Mouse (Mus musculus): ENCODE results near the gene Rrp12.

Rrp12 gene

GRCm38 (mm10) chr19:41847992-41848851, 47.8 kb downstream of the Rrp12 start, which contains the start of gene Frat2:
TSS of gene Frat2 (minus strand) at chr19:41848132.
- peak; percentile 77 to 83 for DNase-seq (ENCODE audit: low spot score in 2 of 2)

- DNase-seq (ENCODE audit: low spot score in 2 of 2), result peak; percentile 24 to 38
Measured at GRCm38 (mm10) chr19:41847614-41847991, 48.4 kb downstream of the Rrp12 start.

DNA sequence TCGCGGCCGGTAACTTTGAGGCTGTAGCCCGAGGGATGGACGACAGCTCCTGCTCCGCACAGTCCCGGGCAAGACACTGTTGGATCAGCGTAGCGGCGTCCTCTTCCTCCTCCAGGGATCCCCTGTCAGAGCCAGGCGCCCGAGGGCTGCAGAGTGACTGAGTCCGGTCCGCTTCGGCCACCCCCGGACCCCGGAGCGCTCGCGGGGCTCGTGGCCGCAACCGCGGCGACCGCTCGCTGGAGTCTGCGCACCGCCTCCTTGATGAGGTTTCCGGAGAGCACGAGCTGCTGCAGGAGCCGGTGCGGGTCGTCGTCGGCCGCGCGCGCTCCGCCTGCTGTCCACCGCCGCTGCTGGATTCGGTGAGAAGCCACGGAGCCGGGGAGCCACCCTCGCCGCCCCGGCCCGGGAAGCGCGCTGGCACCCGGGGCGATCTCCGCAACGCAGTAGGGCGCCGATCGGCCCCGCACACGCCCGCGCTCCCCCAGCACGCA, 48.8 kb downstream of the Rrp12 start:
- peak in 1 of 2 experiments; percentile 38 for DNase-seq (ENCODE audit: low spot score in 2 of 2)

DNA sequence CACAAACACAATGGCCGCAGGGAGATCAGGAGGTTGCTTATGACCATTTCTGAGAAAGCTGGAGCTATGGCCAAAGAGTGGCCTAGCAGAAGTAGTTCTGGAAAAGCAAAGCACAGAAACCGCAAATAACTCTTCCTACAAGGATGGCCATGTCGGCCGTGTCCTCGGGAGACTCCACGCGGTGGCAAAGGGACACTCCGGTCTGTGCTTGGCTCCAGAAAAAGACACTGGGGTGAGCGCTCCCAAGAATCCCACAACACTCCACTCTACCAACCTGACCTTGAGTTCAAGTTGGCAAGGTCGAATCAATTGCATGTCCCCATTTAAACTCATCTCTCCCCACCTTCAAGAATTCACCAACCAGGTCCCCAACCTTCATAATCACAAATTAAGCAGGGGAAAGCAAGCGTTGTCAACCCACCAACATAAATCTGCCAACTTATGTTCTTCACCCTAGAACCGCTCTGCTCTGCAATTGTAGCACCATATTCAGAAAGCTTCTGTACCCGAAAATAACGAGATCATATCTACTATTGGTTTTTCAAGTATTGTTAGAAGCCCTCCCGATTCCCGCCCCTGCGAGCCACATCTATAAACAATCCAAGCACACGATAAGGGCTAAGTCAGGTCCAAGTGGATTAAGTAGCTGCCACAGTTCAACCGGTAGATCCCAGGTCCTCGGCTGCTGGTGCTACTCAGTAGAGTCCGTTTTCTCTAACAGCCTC, 49.4 kb downstream of the Rrp12 start:
- no peak for DNase-seq (ENCODE audit: low spot score in 2 of 2)

- no peak for DNase-seq (ENCODE audit: low spot score in 2 of 2)
Measured at GRCm38 (mm10) chr19:41844345-41844744, 51.6 kb downstream of the Rrp12 start.

DNA sequence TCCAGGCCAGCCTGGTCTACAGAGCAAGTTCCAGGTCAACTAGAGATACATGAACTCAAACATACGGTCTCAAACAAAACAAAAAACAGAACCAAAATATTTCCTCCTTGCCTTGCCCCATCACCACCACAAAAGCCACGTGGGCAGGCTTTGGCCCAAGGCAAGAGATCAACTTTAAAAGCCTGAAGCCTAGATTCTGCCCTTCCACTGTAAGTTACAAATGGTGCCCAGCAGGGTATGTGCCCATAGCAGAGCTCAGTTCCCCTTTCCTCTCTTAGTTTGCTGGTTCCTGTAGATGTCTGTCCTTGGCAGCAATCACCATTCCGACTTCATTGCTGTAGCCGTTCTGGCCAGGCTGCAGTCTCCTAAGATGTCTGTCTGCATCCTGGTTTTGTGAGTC, 53.3 kb downstream of the Rrp12 start:
- DNase-seq (ENCODE audit: low spot score in 2 of 2), result no peak

DNA sequence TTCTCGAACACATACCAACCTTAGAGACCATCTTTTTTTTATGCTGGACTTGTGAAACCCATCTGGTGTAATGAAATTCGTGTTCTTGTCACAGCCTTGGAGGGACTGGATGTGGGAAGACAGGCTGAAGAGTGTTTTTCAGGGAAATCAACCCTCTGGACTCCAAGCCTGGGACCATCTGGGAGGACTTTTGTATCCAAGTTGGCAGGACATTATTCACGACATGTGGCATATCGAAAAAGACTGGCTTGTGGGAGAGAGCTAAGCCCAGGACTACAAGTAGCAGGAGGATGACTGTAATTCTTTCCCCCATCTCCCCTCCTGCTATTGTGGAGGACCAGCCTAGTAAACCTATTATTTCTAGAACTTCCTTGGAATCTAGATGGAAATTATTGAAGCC, 53.8 kb downstream of the Rrp12 start:
- DNase-seq (ENCODE audit: low spot score in 2 of 2), result no peak

DNA sequence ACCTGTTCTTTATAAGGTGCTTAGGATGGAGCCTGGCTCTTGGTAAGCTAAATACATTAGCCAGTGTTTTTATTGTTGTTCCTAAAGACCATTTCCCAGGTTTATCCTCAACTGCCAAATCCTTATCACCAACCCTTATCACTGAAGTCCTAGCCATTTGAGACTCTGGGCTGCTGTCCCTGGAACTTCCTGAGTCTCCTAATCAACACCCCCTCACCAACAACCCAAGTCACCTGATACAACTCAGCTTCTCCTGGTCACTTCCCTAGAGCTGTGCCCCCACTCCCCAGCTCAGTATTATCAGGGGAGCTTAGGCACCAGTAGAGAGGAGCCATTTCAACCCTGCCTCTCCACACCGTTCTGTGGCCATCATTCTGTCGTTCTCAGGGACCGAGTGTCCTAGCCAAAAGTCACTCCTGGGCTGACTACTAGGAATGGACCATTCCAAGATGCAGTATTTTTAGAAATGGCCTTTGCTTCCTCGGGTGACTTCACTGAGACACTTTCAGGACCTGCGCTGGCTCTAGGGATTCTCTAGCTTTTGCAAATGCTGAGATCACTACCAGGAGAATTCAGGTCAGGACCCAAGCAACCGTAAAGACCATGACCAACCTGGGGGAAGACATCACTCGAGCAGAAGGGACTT, 54.7 kb downstream of the Rrp12 start:
- no peak for DNase-seq (ENCODE audit: low spot score in 2 of 2)

GRCm38 (mm10) chr19:41839685-41840084, 56.3 kb downstream of the Rrp12 start:
- DNase-seq (ENCODE audit: low spot score in 2 of 2), result no peak

- DNase-seq (ENCODE audit: low spot score in 2 of 2), result no peak
Measured at GRCm38 (mm10) chr19:41838808-41839207, 57.2 kb downstream of the Rrp12 start.

GRCm38 (mm10) chr19:41837917-41838261, 58.1 kb downstream of the Rrp12 start:
- no peak for DNase-seq (ENCODE audit: low spot score in 2 of 2)

GRCm38 (mm10) chr19:41837194-41837916, 58.6 kb downstream of the Rrp12 start:
- DNase-seq (ENCODE audit: low spot score in 2 of 2), result no peak

GRCm38 (mm10) chr19:41836719-41837118, 59.3 kb downstream of the Rrp12 start:
- DNase-seq (ENCODE audit: low spot score in 2 of 2), result no peak

GRCm38 (mm10) chr19:41835816-41836215, 60.2 kb downstream of the Rrp12 start:
- DNase-seq (ENCODE audit: low spot score in 2 of 2), result peak; percentile 47 to 53

DNA sequence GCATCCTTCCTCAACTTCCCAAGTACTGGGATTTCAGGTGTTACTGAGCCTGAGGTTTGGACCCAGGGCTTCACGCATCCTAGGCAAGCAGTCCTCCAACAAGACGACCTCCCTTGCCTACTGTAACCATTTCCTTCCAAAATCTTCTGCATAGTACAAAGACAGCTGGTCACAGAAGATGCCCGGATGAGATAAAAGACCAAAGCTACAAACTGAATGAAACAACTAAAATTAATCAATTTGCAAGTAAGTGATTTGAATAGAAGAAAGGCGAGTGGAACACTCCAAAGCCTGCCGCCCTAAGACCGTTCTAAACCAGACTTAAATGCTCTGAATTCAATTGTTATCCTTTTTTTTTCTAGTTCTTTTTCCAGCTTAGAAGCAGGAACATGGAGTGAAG, 60.6 kb downstream of the Rrp12 start:
- DNase-seq (ENCODE audit: low spot score in 2 of 2), result no peak

DNA sequence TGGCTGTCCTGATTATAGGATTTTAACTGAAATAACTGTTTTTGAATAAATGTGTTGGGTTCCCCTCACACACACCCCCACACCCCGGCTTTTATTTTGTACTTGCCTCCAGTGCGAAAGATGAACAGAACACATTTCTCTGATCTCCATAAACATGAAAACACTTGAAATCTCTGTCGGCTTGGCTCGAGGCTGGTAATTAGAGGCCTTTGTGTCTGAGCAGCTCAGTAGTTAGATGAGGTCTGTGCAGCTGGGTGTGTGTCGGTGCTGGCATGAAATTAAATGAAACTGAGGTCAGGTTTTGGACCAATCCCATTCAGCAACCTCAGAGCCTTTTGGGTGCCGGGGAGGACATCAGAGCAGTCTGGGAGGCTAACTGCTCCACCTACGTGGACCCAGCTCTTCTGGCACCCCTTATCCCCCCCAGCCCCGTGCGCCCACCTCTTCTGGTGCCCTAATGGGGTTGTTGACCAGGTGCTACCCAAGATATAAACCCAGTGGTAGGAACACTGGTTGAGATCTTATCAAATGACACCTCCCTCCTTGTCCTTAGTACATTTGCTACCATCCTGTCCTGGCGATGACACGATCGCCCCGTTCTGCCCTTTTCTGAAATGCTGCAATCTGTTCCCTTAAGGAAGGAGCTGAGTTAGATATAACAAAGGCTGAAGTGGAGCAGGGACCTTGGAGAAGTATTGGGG, 63.3 kb downstream of the Rrp12 start:
- no peak for DNase-seq (ENCODE audit: low spot score in 2 of 2)

GRCm38 (mm10) chr19:41831718-41832391, 64.1 kb downstream of the Rrp12 start:
- no peak for DNase-seq (ENCODE audit: low spot score in 2 of 2)

GRCm38 (mm10) chr19:41831101-41831570, 64.8 kb downstream of the Rrp12 start:
- no peak for DNase-seq (ENCODE audit: low spot score in 2 of 2)

GRCm38 (mm10) chr19:41830106-41831031, 65.6 kb downstream of the Rrp12 start:
- peak; percentile 39 to 52 for DNase-seq (ENCODE audit: low spot score in 2 of 2)

All from spleen, postnatal 14 days (tissue).